Mouse (Mus musculus) gastrocnemius, postnatal 10 days (tissue): ENCODE results near the gene B4gat1. TPM values are rescaled to one million over a fixed set of nuclear protein-coding genes. Genes with fewer than 3 reads are reported as not detected.
"Not testable (repeated sequence)": the region's sequence is repeated elsewhere in the genome, so short reads cannot be mapped to it uniquely, and the experiment has no call there.

Source experiments
- DNase-seq: peaks from one replicate; pipeline ENCODE4 v3.0.0; 2021; ENCODE audit warnings: mixed read lengths
- total RNA-seq, 2 experiments: library from RNA; stranded (reverse); gene quantifications; 2 replicates each; pipeline ENCODE4 v1.2.3; 2021

B4gat1 gene
- total RNA-seq, 2 experiments from 2014 or later = 21.5 to 21.9 TPM

GRCm38 (mm10) chr19:5083961-5084833 is 45.6 kb downstream of the B4gat1 start:
- no peak for DNase-seq

GRCm38 (mm10) chr19:5084834-5085144 is 46.2 kb downstream of the B4gat1 start:
- no peak for DNase-seq

DNA sequence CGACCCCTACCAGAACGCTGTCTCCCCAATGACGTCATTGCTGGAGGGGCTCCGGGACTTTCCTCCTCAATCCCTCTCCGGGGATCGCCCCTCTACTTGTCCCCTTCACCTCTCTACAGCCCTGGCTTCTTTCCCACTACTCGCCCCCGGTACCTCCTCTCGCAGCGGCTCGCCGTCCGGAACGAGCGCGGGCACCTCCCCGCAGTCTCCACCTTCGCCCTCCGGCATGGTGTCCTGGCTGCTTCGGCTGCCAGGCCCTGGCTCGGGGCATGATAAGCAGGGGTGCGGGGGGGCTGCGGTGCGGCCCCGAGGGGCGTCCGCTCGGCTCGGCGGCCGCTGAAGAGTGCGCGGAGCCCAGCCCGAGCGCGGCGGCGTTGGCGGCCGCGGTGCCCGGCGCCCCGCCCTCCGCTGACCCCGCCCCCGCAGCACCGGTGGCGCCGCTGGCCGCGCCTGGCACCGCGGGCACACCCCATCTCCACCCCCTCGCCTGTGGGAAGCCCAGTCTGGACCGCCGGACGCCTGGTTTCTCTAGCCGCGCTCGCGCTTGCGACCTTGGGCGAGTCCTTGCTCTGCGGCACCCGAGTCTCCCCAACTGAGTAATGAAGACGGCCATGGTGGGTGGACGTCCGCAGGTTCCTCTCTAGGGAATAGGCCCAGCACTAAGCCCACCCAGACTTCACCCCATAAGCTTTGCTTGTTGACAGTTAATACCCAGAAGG is 46.7 kb downstream of the B4gat1 start, which contains the start of gene Tmem151a:
TSS of gene Tmem151a (minus strand) at position 387 of the 719 bp plus-strand sequence.
- DNase-seq = no peak

DNA sequence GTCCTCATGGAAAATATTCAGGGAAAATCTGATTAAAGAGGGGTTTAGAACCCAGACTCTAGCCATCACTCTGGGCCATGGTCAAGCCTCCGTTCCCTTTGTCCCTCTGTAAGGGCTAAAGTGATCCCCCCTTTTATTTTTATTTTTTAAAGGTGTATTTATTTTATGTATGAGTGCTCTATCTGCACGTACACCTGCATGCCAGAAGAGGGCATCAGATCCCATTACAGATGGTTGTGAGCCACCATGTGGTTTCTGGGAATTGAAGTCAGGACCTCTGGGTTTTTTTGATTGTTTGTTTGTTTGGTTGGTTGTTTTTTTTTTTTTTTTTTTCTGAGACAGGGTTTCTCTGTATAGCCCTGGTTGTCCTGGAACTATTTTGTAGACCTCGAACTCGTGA is 47.9 kb downstream of the B4gat1 start:
- not testable (repeated sequence) for DNase-seq

DNA sequence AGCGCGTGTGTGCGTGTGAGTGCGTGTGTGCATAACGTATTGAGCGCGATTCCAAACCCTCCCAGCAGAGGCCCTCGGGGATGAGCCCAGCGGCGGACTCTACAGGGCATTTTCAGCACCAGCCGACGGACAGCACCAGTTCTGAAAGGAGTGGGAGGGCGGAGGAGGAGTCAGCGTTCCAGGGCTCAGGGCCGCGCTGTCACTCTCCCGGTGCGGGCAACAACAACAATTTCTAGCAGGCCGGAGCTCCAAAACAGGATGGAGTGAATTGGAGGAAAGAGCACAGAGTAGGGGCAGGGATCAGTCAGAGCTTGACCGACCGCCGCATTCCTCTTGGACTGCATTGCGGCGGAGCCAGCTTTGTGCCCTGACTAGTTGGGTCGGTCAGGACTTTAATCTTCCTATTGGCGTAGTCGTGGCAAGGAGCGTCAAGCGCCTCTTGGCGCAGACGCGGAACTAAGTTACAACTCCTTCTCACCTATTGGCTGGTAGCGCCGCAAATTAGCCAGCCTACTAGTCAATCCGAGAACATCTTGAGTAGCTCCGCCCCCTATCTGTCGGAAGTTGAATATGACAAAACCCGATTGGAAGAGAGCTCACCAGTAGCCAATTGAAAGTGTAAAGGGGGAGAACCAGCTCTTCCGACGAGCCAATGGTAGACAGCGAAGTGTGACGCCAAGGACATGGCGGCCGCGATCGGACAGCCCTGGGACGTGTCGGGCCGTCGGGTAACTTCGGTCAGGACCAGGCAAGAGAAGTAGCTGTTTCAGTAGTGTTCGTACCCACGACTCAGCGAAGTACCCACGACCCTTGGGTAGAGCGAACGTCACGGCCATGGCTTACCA is 49.5 kb downstream of the B4gat1 start, which contains the start of gene Yif1a:
TSS of gene Yif1a (plus strand) at position 655 of the 845 bp plus-strand sequence.
- peak; percentile 94 for DNase-seq

GRCm38 (mm10) chr19:5089324-5089723 is 50.7 kb downstream of the B4gat1 start:
- no peak for DNase-seq

Other genes starting within 250 kb of the B4gat1 start
- gene Rbm4, start 244.9 kb upstream of the B4gat1 start, total RNA-seq = 10 to 100 TPM; 44.8 to 46.5 TPM
- gene Gm21992, start 227.2 kb upstream of the B4gat1 start, total RNA-seq = 10 to 100 TPM; 10.9 to 11.6 TPM
- gene Rbm14, start 227.2 kb upstream of the B4gat1 start, total RNA-seq = 10 to 100 TPM; 18.6 to 22.5 TPM
- 10 to 100 TPM; 31.4 to 33.1 TPM for gene Ccs, start 199.5 kb upstream of the B4gat1 start, total RNA-seq
- not detected for gene Ccdc87, start 199.5 kb upstream of the B4gat1 start, total RNA-seq
- 10 to 100 TPM; 32.9 to 35.6 TPM for gene Ctsf, start 183.7 kb upstream of the B4gat1 start, total RNA-seq
- 1,000 to 10,000 TPM; 4,231 to 4,587 TPM for gene Actn3, start 160.9 kb upstream of the B4gat1 start, total RNA-seq
- 1 to 10 TPM; 4.5 to 5.3 TPM for gene Zdhhc24, start 160.2 kb upstream of the B4gat1 start, total RNA-seq
- 1 to 10 TPM; 1.9 to 2.9 TPM for gene Bbs1, start 132.2 kb upstream of the B4gat1 start, total RNA-seq
- 10 to 100 TPM; 32.1 to 33.8 TPM for gene Dpp3, start 110.5 kb upstream of the B4gat1 start, total RNA-seq
- gene Peli3, start 95.7 kb upstream of the B4gat1 start, total RNA-seq = 1 to 10 TPM in 1 of 2 experiments, under 1 TPM in 1; 0.68 to 1.4 TPM
- gene Mrpl11, start 76.7 kb upstream of the B4gat1 start, total RNA-seq = 10 to 100 TPM; 48.6 to 56.1 TPM
- gene Npas4, start 48.5 kb upstream of the B4gat1 start, total RNA-seq = under 1 TPM in 1 of 2 experiments, not detected in 1; 0.12 TPM
- gene Slc29a2, start 15.0 kb upstream of the B4gat1 start, total RNA-seq = 1 to 10 TPM; 4.0 to 7.3 TPM
- 1 to 10 TPM in 1 of 2 experiments, under 1 TPM in 1; 0.84 to 1.3 TPM for gene AC124502.3, start 65 bp downstream of the B4gat1 start, total RNA-seq
- gene Brms1, start 2.5 kb downstream of the B4gat1 start, total RNA-seq = 10 to 100 TPM; 14.3 to 15.5 TPM
- gene Rin1, start 11.7 kb downstream of the B4gat1 start, total RNA-seq = 1 to 10 TPM; 1.5 to 1.8 TPM
- gene Cd248, start 29.3 kb downstream of the B4gat1 start, total RNA-seq = 10 to 100 TPM; 45.2 to 60.2 TPM
- under 1 TPM; 0.23 to 0.27 TPM for gene Tmem151a, start 46.7 kb downstream of the B4gat1 start, total RNA-seq
- 10 to 100 TPM; 46.4 to 49.3 TPM for gene Yif1a, start 49.7 kb downstream of the B4gat1 start, total RNA-seq
- under 1 TPM; 0.75 to 0.90 TPM for gene Cnih2, start 59.7 kb downstream of the B4gat1 start, total RNA-seq
- 100 to 1,000 TPM; 119 to 127 TPM for gene Rab1b, start 68.2 kb downstream of the B4gat1 start, total RNA-seq
- gene Klc2, start 79.7 kb downstream of the B4gat1 start, total RNA-seq = 10 to 100 TPM; 27.2 to 28.7 TPM
- 10 to 100 TPM; 10.3 to 11.1 TPM for gene Pacs1, start 234.3 kb downstream of the B4gat1 start, total RNA-seq